Mouse (Mus musculus) spleen, adult 2 months (tissue): ENCODE measurements around the gene Aspn.

Experiments used
- CTCF ChIP-seq: fragments of 200-500 bp; IDR thresholded peaks from 2 replicates; pipeline ENCODE4 v1.5.1; 2011; ENCODE audit warnings: mild to moderate bottlenecking, inconsistent platforms; ENCODE audit not compliant: insufficient read depth, insufficient read length, insufficient replicate concordance; ENCODE audit errors: extremely low read depth
- POLR2A ChIP-seq: fragments of 200-500 bp; IDR thresholded peaks from 2 replicates; pipeline ENCODE4 v1.6.1; 2011; ENCODE audit warnings: low read depth, low read length, inconsistent platforms

GRCm38 (mm10) chr13:49564347-49564746, 20.1 kb downstream of the Aspn start:
- TF ChIP-seq CTCF, result no peak
- no peak for TF ChIP-seq POLR2A
